In the genomic region with DNA sequence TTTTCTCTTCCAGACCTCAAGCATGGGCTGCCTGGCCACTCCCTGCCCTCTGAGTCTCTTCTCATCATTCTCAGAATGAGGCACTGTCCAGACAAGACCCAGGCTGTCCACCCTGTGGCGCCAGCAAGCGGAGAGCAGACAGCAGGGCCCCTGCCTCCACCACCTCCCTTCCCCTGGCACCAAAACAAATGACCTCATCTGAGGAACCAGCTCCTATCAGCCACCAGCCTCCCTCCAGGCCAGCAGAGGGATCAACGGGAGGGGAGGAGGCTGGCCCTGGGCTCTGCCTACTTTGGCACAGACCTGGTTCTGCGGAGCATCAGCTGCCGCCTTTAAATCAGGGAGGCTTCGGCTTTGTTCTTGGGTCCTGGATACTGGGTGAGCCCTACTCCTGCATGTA, we compare ENCODE assay signal across 8 mouse cellular contexts. TPM values are rescaled to one million over a fixed set of nuclear protein-coding genes. Genes with fewer than 3 reads are reported as not detected.
A peak's percentile ranks its signal among the peaks of the same experiment; 100 is the strongest.
DNase-seq lines count a peak whose midpoint lies in the region; ATAC-seq and TF ChIP-seq lines count a peak whose summit lies in the region.

No protein-coding gene starts in this region.

- no peak overlapping the region for H3K9ac ChIP-seq in kidney, postnatal 0 days (ENCODE audit: low read depth, low read length)
- H3K9ac ChIP-seq in forebrain, embryonic 15.5 days (replicated peaks), result no peak overlapping the region
- H3K9ac ChIP-seq in liver, adult 2 months (ENCODE audit: low read depth, low read length), result no peak overlapping the region

- DNase-seq in kidney, postnatal 0 days (ENCODE audit: low spot score), result peak; percentile 72
- DNase-seq in kidney, adult 11 months, result no peak
- DNase-seq in heart, postnatal 4 days, result peak; percentile 91
- peak; percentile 10 for DNase-seq in liver, adult 2 months (ENCODE audit: extremely low read depth, low read depth, low spot score)
- DNase-seq in ovary, postnatal 36 days (ENCODE audit: low spot score), result peak; percentile 60
- DNase-seq in spleen, adult 12 weeks (ENCODE audit: low spot score), result no peak

- no peaks in the 10 kb centered on the region for H3K36me3 ChIP-seq in kidney, postnatal 0 days (ENCODE audit: insufficient read depth, low read length)
- H3K36me3 ChIP-seq in forebrain, embryonic 15.5 days, result no peaks in the 10 kb centered on the region
- H3K36me3 ChIP-seq in liver, adult 2 months (ENCODE audit: control insufficient read depth, insufficient read depth, low read length), result no peaks in the 10 kb centered on the region

- no peak for TF ChIP-seq POLR2A in liver, adult 2 months (IDR thresholded peaks at IDR 0.05; ENCODE audit: extremely low read depth, insufficient read depth, low read length)

- no peak overlapping the region for H3K27ac ChIP-seq in kidney, postnatal 0 days
- no peak overlapping the region for H3K27ac ChIP-seq in forebrain, embryonic 15.5 days (replicated peaks)
- no peak overlapping the region for H3K27ac ChIP-seq in liver, adult 2 months (replicated peaks; ENCODE audit: insufficient read depth, low read depth, low read length)

- H3K9me3 ChIP-seq in kidney, postnatal 0 days (replicated peaks; ENCODE audit: low read length), result no peaks in the 10 kb centered on the region
- no peaks in the 10 kb centered on the region for H3K9me3 ChIP-seq in forebrain, embryonic 15.5 days

- no peak overlapping the region for H3K4me2 ChIP-seq in kidney, postnatal 0 days (ENCODE audit: low read length)
- no peak overlapping the region for H3K4me2 ChIP-seq in forebrain, embryonic 15.5 days (replicated peaks)

- no peaks in the 10 kb centered on the region for H3K4me1 ChIP-seq in kidney, postnatal 0 days (replicated peaks; ENCODE audit: insufficient read depth, low read length)
- peaks cover 8% of the 10 kb centered on the region for H3K4me1 ChIP-seq in forebrain, embryonic 15.5 days
- H3K4me1 ChIP-seq in liver, adult 2 months (ENCODE audit: control insufficient read depth, insufficient read depth, low read length), result no peaks in the 10 kb centered on the region

- ATAC-seq in kidney, postnatal 0 days (replicated peaks; ENCODE audit: low FRiP score, low read depth), result peak; percentile 85
- ATAC-seq in cerebellum, adult (ENCODE audit: insufficient number of reproducible peaks, low FRiP score, low TSS enrichment), result peak; percentile 91
- peak; percentile 75 for ATAC-seq in forebrain, embryonic 15.5 days (replicated peaks)

- 28% methylated on average over 6 of the region's 6 CpGs for WGBS in kidney, postnatal 0 days
- 27% methylated on average over 6 of the region's 6 CpGs for WGBS in forebrain, embryonic 15.5 days
- 46% methylated on average over 6 of the region's 6 CpGs for WGBS in liver, adult 2 months

- H3K27me3 ChIP-seq in kidney, postnatal 0 days (ENCODE audit: insufficient read depth, low read length), result no peaks in the 10 kb centered on the region
- no peaks in the 10 kb centered on the region for H3K27me3 ChIP-seq in forebrain, embryonic 15.5 days
- no peaks in the 10 kb centered on the region for H3K27me3 ChIP-seq in liver, adult 2 months (ENCODE audit: control insufficient read depth, insufficient read depth, low read length)

- no peaks in the 10 kb centered on the region for H3K79me2 ChIP-seq in liver, adult 2 months (ENCODE audit: control insufficient read depth, insufficient read depth, low read length)

- no peak overlapping the region for H3K4me3 ChIP-seq in kidney, postnatal 0 days (replicated peaks; ENCODE audit: low read depth, low read length)
- no peak overlapping the region for H3K4me3 ChIP-seq in forebrain, embryonic 15.5 days
- no peak overlapping the region for H3K4me3 ChIP-seq in liver, adult 2 months (ENCODE audit: insufficient read depth, low read depth, low read length)

- peak; percentile 31; the same call in 1 of the 2 replicates for TF ChIP-seq CTCF in kidney, postnatal 0 days (IDR thresholded peaks at IDR 0.05; ENCODE audit: low read depth)
- TF ChIP-seq CTCF in liver, adult 2 months (IDR thresholded peaks at IDR 0.05; ENCODE audit: low read depth, low read length), result 0 out of 2 replicates have a peak, but pooled peaks have one; percentile 1

RNA-seq across cellular contexts. Expression of gene Defb30, which starts 5.0 kb away (rescaled TPM):
- polyA plus RNA-seq in kidney, postnatal 0 days (2015; fragmentation: Nextera tagmentation; extraction: Ambion mirVana), result not detected in 2 replicates
- not detected in 2 replicates for polyA plus RNA-seq in forebrain, embryonic 15.5 days (2015; fragmentation: Nextera tagmentation; extraction: Ambion mirVana)
- not detected for total RNA-seq in heart, postnatal 4 days (2021)
- not detected in 2 replicates for total RNA-seq in liver, adult 2 months (2014; rRNA removed)
- polyA plus RNA-seq in liver, adult 2 months (2012; rRNA removed), result not detected in 2 replicates

RNA-seq across cellular contexts. Expression of gene Defb42, which starts 7.9 kb away (rescaled TPM):
- 15.1 and 23.5 TPM in 2 replicates for polyA plus RNA-seq in kidney, postnatal 0 days (2015; fragmentation: Nextera tagmentation; extraction: Ambion mirVana)
- polyA plus RNA-seq in forebrain, embryonic 15.5 days (2015; fragmentation: Nextera tagmentation; extraction: Ambion mirVana), result 0.48 TPM in 1 of 2 replicates, not detected in the other
- total RNA-seq in heart, postnatal 4 days (2021), result under 1 TPM; 0.20 to 0.50 TPM
- not detected in 2 replicates for total RNA-seq in liver, adult 2 months (2014; rRNA removed)
- not detected in 2 replicates for polyA plus RNA-seq in liver, adult 2 months (2012; rRNA removed)

RNA-seq across cellular contexts. Expression of gene Defb43, which starts 43.2 kb away (rescaled TPM):
- polyA plus RNA-seq in kidney, postnatal 0 days (2015; fragmentation: Nextera tagmentation; extraction: Ambion mirVana), result not detected in 2 replicates
- not detected in 2 replicates for polyA plus RNA-seq in forebrain, embryonic 15.5 days (2015; fragmentation: Nextera tagmentation; extraction: Ambion mirVana)
- not detected for total RNA-seq in heart, postnatal 4 days (2021)
- not detected in 2 replicates for total RNA-seq in liver, adult 2 months (2014; rRNA removed)
- polyA plus RNA-seq in liver, adult 2 months (2012; rRNA removed), result not detected in 2 replicates

RNA-seq across cellular contexts. Expression of gene Defb47, which starts 56.9 kb away (rescaled TPM):
- not detected in 2 replicates for polyA plus RNA-seq in kidney, postnatal 0 days (2015; fragmentation: Nextera tagmentation; extraction: Ambion mirVana)
- polyA plus RNA-seq in forebrain, embryonic 15.5 days (2015; fragmentation: Nextera tagmentation; extraction: Ambion mirVana), result not detected in 2 replicates
- total RNA-seq in heart, postnatal 4 days (2021), result not detected
- total RNA-seq in liver, adult 2 months (2014; rRNA removed), result not detected in 2 replicates
- polyA plus RNA-seq in liver, adult 2 months (2012; rRNA removed), result not detected in 2 replicates

Comparison
In these comparisons a context has a peak if more than half of its experiments do, and no peak if none do; other contexts are left out.
1. DNase-seq: peak in kidney, postnatal 0 days (single experiment), heart, postnatal 4 days (single experiment), liver, adult 2 months (single experiment) and ovary, postnatal 36 days (single experiment); none in kidney, adult 11 months (single experiment) and spleen, adult 12 weeks (single experiment).
2. RNA of gene Defb42, which starts 7.9 kb away (polyA plus RNA-seq): 15.1 to 23.5 TPM in kidney, postnatal 0 days; 0.48 TPM in forebrain, embryonic 15.5 days and not detected in liver, adult 2 months; every median in the first group is over 10 times any median in the second.
3. Peak in every context shown above with its lines, with median percentiles within 50 percentile points of each other: ATAC-seq.